Mouse (Mus musculus) midbrain, embryonic 11.5 days (tissue): Measurements from ENCODE around the gene Ccdc33. TPM values are rescaled to one million over a fixed set of nuclear protein-coding genes. Genes with fewer than 3 reads are reported as not detected.

Source experiments
- ATAC-seq: fragments of 200-750 bp; cut with Nextera tagmentation; 2 replicates; pipeline ENCODE4 v1.8.0; 2017; ENCODE audit warnings: moderate TSS enrichment, moderate library complexity; ENCODE audit not compliant: low FRiP score
- DNase-seq: peaks from one replicate; pipeline ENCODE4 v3.0.0; 2015; ENCODE audit warnings: low spot score; ENCODE audit errors: missing footprints
- H3K27ac ChIP-seq: fragments of 300-500 bp; sonication (generic); 2 replicates; pipeline ENCODE4 v1.5.1; 2014; ENCODE audit warnings: low read depth, low read length
- H3K27me3 ChIP-seq: fragments of 300-500 bp; sonication (generic); 2 replicates; pipeline ENCODE4 v1.6.1; 2014; ENCODE audit warnings: mild to moderate bottlenecking, low read length, moderate library complexity, mixed read lengths; ENCODE audit not compliant: control insufficient read depth, insufficient read depth
- H3K36me3 ChIP-seq: fragments of 300-500 bp; sonication (generic); 2 replicates; pipeline ENCODE4 v1.6.1; 2014; ENCODE audit warnings: mild to moderate bottlenecking, low read length, moderate library complexity, mixed read lengths; ENCODE audit not compliant: control insufficient read depth, insufficient read depth
- H3K4me1 ChIP-seq: fragments of 300-500 bp; sonication (generic); 2 replicates; pipeline ENCODE4 v1.6.1; 2014; ENCODE audit warnings: low read length; ENCODE audit not compliant: control insufficient read depth, insufficient read depth
- H3K4me2 ChIP-seq: fragments of 300-500 bp; sonication (generic); 2 replicates; pipeline ENCODE4 v1.6.1; 2014; ENCODE audit warnings: mild to moderate bottlenecking, moderate library complexity
- H3K4me3 ChIP-seq: fragments of 300-500 bp; sonication (generic); 2 replicates; pipeline ENCODE4 v1.5.1; 2014; ENCODE audit warnings: low read depth, low read length
- H3K9ac ChIP-seq: fragments of 300-500 bp; sonication (generic); 2 replicates; pipeline ENCODE4 v1.6.1; 2014; ENCODE audit warnings: low read length
- H3K9me3 ChIP-seq: fragments of 300-500 bp; sonication (generic); 2 replicates; pipeline ENCODE4 v1.6.1; 2016; ENCODE audit warnings: low read length; ENCODE audit not compliant: control insufficient read depth
- WGBS: fragments of 180-500 bp; shearing (Covaris S2); extraction: QIAGEN DNeasy Blood & Tissue Kit; methylation state at CpG from one replicate; pipeline ENCODE4 v1.1.7; 2014; 5-methylcytosine and 5-hydroxymethylcytosine counted together
- polyA plus RNA-seq: library from polyadenylated mRNA; unstranded; fragments of >200 nt; fragmentation: Nextera tagmentation; extraction: Ambion mirVana; gene quantifications from 2 replicates; pipeline ENCODE4 v1.2.1, GENCODE M21; 2014

Gene Ccdc33
- polyA plus RNA-seq, 1 experiment from 2014 or later = 0.90 TPM

DNA sequence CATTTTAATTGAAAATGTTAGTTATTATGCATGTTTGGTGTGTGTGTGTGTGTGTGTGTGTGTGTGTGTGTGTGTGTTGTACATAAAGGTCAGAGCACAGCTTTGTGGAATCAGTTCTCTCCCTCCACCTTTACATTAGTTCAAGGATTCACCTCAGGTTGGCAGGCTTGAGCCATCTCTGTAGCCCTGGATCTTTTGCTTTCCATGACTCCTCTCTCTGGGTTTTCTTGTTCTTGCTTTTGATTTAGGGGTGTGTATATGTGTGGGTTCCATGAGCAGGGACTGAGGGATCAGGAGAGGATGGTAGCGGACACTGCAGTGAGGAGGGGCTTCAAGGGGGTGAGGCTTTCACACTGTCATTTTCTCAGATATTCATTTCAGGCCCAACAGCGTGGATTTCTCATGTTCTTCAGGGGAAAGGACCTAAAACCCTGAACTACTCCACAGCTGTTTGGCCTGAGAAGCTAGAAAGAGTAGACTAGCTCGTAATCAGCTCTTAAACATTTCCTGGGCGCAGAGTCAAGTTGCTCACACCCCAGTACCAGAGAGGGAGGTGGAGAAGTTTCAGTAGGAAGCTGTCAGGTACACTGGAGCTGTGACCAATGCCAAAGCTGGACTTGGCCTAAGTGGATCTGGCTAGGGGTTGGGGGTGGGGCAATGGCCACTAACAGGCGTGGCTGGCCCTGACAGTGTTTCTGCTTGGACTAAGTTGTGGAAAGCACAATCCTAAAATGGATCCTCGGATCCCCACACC, 52.5 kb downstream of the Ccdc33 start:
- Histone ChIP-seq H3K9ac (no peak overlapping the region), H3K36me3 (no peaks in the 10 kb centered on the region), H3K4me3 (no peak overlapping the region), H3K4me2 (no peak overlapping the region), H3K9me3 (no peaks in the 10 kb centered on the region), H3K27me3 (no peaks in the 10 kb centered on the region), H3K27ac (peak overlapping the region; percentile 57), H3K4me1 (peaks cover 11% of the 10 kb centered on the region)
- DNase-seq = peak; percentile 78
- 77% methylated on average over 6 of the region's 6 CpGs for WGBS
- no peak for ATAC-seq

DNA sequence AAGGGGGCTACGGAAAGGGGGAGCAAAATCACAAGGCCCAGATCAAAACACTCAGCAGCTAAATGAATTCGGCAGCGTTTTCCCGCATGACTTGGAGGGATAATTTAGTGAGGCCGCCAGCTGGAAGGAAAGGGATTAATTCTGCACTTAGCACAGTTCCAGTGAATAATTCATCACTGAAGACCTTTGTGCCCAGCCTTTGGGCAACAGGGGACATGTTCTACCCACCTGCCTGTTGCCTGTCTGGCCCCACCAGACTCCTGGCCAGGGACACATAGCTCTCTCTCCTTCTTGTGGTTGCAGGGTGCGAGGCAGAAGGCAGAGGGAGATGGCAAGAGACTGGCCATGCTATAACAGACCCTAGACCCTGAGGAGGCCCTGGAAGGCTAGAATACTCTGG, 53.1 kb downstream of the Ccdc33 start:
- H3K4me1 ChIP-seq = peaks cover 15% of the 10 kb centered on the region
- peak overlapping the region; percentile 57 for H3K27ac ChIP-seq
- no peaks in the 10 kb centered on the region for H3K9me3 ChIP-seq
- no peak overlapping the region for H3K4me3 ChIP-seq
- 31% methylated on average over 6 of the region's 6 CpGs for WGBS
- DNase-seq = no peak
- H3K36me3 ChIP-seq = no peaks in the 10 kb centered on the region
- no peak overlapping the region for H3K4me2 ChIP-seq
- peak; percentile 53; the same call in 1 of the 2 replicates for ATAC-seq
- no peaks in the 10 kb centered on the region for H3K27me3 ChIP-seq
- no peak overlapping the region for H3K9ac ChIP-seq

- no peaks in the 10 kb centered on the region for H3K27me3 ChIP-seq
- no peak within 1 kb of the TSS for H3K9ac ChIP-seq
- H3K27ac ChIP-seq = no peak within 1 kb of the TSS
- WGBS = 40% methylated on average over 3 of the region's 3 CpGs
- DNase-seq = peak; percentile 41
- H3K9me3 ChIP-seq = no peaks in the 10 kb centered on the region
- peaks cover 20% of the 10 kb centered on the region for H3K4me1 ChIP-seq
- no peak for ATAC-seq
- H3K36me3 ChIP-seq = no peaks in the 10 kb centered on the region
- no peak within 1 kb of the TSS for H3K4me2 ChIP-seq
- no peak within 1 kb of the TSS for H3K4me3 ChIP-seq
Measured at GRCm38 (mm10) chr9:58063531-58063930, 55.1 kb downstream of the Ccdc33 start, which contains the start of gene Stra6. Gene Stra6, plus strand, starts transcription at chr9:58063788.

DNA sequence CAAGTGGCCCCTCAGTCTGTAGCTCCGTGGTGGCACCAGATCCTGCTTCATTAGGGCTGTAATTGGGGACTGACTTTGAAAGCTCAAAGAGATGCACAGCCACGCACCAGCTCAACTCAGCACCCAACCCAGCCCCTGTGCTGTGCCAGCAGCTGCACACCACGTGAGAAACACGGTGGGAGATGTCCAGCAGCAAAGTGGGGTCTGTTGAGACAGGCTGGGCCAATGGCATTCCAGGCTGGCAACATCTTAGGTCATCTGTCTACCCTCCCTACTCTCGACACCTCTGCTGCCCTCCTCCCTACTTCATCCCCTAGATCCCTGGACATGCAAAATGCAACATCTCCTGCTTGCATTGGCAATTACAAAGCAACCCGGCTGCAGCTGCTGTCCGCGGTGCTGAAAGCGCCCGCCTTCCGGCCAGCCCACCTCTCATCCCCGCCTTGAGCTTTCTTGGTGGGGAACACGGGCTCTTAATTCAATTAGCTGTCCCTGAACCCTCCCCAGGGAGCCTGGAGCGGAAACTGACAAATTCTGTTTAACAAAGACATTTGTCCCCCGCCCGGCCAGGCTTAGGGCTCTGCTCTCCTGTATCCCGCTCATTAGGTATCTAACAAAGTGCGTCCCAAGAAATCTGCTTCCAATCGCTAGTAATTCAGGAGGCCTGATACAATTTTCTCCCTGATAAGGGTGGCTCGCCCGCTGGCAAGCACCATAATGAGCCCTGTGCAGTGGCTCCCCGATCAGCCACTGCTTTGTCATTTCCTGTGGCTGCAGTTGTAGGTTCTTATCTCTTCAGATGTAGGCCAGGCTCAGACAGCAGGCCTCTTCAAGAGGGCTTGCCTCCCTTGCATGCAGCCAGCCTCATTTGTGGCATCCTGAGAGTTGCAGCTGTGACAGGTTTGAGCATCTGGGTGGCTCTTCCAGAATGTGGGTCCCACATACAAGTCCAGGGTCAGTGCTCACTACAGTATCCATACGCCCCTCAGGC, 57.7 kb downstream of the Ccdc33 start:
- no peak overlapping the region for H3K4me2 ChIP-seq
- ATAC-seq (peak; percentile 73), DNase-seq (peak; percentile 99)
- H3K36me3 ChIP-seq = no peaks in the 10 kb centered on the region
- no peaks in the 10 kb centered on the region for H3K27me3 ChIP-seq
- H3K4me1 ChIP-seq = peaks cover 18% of the 10 kb centered on the region
- no peaks in the 10 kb centered on the region for H3K9me3 ChIP-seq
- WGBS = 9% methylated on average over 23 of the region's 23 CpGs
- peak overlapping the region; percentile 75 for H3K27ac ChIP-seq
- no peak overlapping the region for H3K9ac ChIP-seq
- no peak overlapping the region for H3K4me3 ChIP-seq

- no peak for ATAC-seq
- peak; percentile 35 for DNase-seq
- Histone ChIP-seq H3K9me3 (no peaks in the 10 kb centered on the region), H3K4me2 (no peak overlapping the region), H3K4me3 (no peak overlapping the region), H3K36me3 (no peaks in the 10 kb centered on the region), H3K9ac (no peak overlapping the region), H3K27ac (peak overlapping the region; percentile 75; the same call in 1 of the 2 replicates), H3K27me3 (no peaks in the 10 kb centered on the region), H3K4me1 (peaks cover 10% of the 10 kb centered on the region; the same call in 1 of the 2 replicates)
- WGBS = 41% methylated on average over 1 of the region's 1 CpGs
Measured at GRCm38 (mm10) chr9:58059920-58060319, 58.7 kb downstream of the Ccdc33 start.

GRCm38 (mm10) chr9:58055666-58056065, 63.0 kb downstream of the Ccdc33 start:
- no peak overlapping the region for H3K9ac ChIP-seq

DNA sequence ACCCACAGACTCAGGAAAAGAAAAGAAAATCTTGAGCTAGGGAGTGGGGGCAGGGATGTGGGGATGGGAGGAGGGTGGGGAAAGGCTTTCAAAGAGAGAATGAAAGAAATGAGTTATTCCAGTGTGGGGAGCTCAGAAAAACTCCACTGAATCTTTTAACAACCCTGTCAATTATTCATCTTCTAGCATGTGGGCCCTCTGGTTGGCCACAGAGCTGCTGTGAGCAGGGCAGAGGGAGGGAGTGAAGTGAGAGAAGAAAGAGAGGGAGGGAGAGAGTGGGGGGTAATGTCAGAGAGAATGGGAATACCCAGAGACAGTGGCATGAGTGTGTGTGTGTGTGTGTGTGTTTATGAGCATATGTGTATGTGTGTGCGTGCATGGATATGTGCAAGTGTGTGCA, 64.6 kb downstream of the Ccdc33 start:
- H3K27me3 ChIP-seq = no peaks in the 10 kb centered on the region

More at GRCm38 (mm10) chr9:58055666-58056065, 63.0 kb downstream of the Ccdc33 start:
- no peaks in the 10 kb centered on the region for H3K27me3 ChIP-seq
- H3K36me3 ChIP-seq = no peaks in the 10 kb centered on the region
- DNase-seq = peak; percentile 41
- WGBS = 82% methylated on average over 5 of the region's 5 CpGs
- H3K9me3 ChIP-seq = no peaks in the 10 kb centered on the region
- no peak for ATAC-seq
- H3K4me3 ChIP-seq = no peak overlapping the region
- no peak overlapping the region for H3K4me2 ChIP-seq
- H3K27ac ChIP-seq = no peak overlapping the region
- peaks cover 14% of the 10 kb centered on the region; the same call in 1 of the 2 replicates for H3K4me1 ChIP-seq

DNA sequence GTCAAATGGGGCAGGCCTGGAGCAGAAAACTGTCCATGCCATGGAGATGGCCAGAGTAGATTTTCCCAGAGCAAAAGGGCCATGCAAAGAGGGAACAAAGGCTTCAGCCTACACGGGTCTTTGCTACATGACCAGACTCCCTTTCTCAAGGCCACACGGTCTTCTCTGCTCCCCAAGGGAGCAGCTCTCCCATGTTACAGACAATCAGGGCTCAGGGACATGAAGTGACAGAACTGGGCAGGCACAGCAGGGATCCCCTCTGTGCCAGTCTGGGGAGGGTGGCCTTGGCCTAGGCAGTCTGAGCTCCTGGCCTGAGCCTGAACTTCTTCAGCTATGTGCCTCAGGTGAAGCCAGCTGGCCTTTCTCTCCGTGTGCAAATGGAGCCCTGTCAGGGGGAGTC, 65.1 kb downstream of the Ccdc33 start:
- Histone ChIP-seq H3K36me3 (no peaks in the 10 kb centered on the region), H3K9me3 (no peaks in the 10 kb centered on the region), H3K4me3 (no peak overlapping the region), H3K4me2 (no peak overlapping the region), H3K27me3 (no peaks in the 10 kb centered on the region), H3K4me1 (peaks cover 18% of the 10 kb centered on the region), H3K27ac (no peak overlapping the region; the same call in 1 of the 2 replicates), H3K9ac (no peak overlapping the region)
- ATAC-seq (no peak), DNase-seq (peak; percentile 79)
- 53% methylated on average over 3 of the region's 3 CpGs for WGBS

More for the DNA sequence above, 64.6 kb downstream of the Ccdc33 start:
- ATAC-seq (no peak), DNase-seq (peak; percentile 41)
- 97% methylated on average over 1 of the region's 1 CpGs for WGBS
- Histone ChIP-seq H3K9ac (no peak overlapping the region), H3K4me3 (no peak overlapping the region), H3K4me2 (no peak overlapping the region), H3K36me3 (no peaks in the 10 kb centered on the region), H3K9me3 (no peaks in the 10 kb centered on the region), H3K4me1 (peaks cover 14% of the 10 kb centered on the region), H3K27ac (no peak overlapping the region)
